Mouse (Mus musculus): ENCODE data around the gene Ppargc1a.

- TF ChIP-seq POLR2A (IDR thresholded peaks at IDR 0.05; ENCODE audit: control insufficient read depth, extremely low read depth, insufficient read depth, low read length, poor library complexity), result no peak
- no peak for TF ChIP-seq CTCF (IDR thresholded peaks at IDR 0.05; ENCODE audit: borderline replicate concordance, control insufficient read depth, extremely low read depth, insufficient read depth, low read length, poor library complexity)
These were observed 9.8 kb downstream of the Ppargc1a start for GRCm38 (mm10) chr5:51557607-51558278.

Measured in thymus, adult 2 months (tissue).